In genomic region chr8:35960867-35961614, GRCm38 (mm10) we compare ENCODE assay signal across 13 mouse cellular contexts.
A peak's percentile ranks its signal among the peaks of the same experiment; 100 is the strongest.
DNase-seq lines count a peak whose midpoint lies in the region; ATAC-seq lines count a peak whose summit lies in the region.
"Had no signal": no experiment of that assay in that cellular context is flagged by ENCODE, and none has a peak within 500 bp of the region (broad histone marks: within the 10 kb centered on the region; RNA-seq: fewer than 3 reads in every experiment).

No protein-coding gene starts in this region.

- no peaks in the 10 kb centered on the region for H3K9me3 ChIP-seq in heart, embryonic 14.5 days (ENCODE audit: control insufficient read depth, low read length)
- H3K9me3 ChIP-seq in lung, embryonic 15.5 days: no peaks in the 10 kb centered on the region
- H3K9me3 ChIP-seq in forebrain, embryonic 11.5 days (ENCODE audit: control insufficient read depth, low read length): no peaks in the 10 kb centered on the region
- no peaks in the 10 kb centered on the region for H3K9me3 ChIP-seq in limb, embryonic 12.5 days
- H3K9me3 ChIP-seq: stomach, embryonic 15.5 days had no signal

- H3K27me3 ChIP-seq in heart, embryonic 14.5 days (ENCODE audit: control insufficient read depth, insufficient read depth, low read length): no peaks in the 10 kb centered on the region
- H3K27me3 ChIP-seq in lung, embryonic 15.5 days: no peaks in the 10 kb centered on the region
- no peaks in the 10 kb centered on the region for H3K27me3 ChIP-seq in forebrain, embryonic 11.5 days (ENCODE audit: control insufficient read depth, insufficient read depth, low read length)
- H3K27me3 ChIP-seq in limb, embryonic 12.5 days: no peaks in the 10 kb centered on the region
- H3K27me3 ChIP-seq: stomach, embryonic 15.5 days had no signal

- H3K36me3 ChIP-seq in heart, embryonic 14.5 days (ENCODE audit: control insufficient read depth, insufficient read depth, low read length): no peaks in the 10 kb centered on the region
- H3K36me3 ChIP-seq in lung, embryonic 15.5 days: no peaks in the 10 kb centered on the region
- H3K36me3 ChIP-seq in forebrain, embryonic 11.5 days (ENCODE audit: control insufficient read depth, insufficient read depth, low read length): no peaks in the 10 kb centered on the region
- no peaks in the 10 kb centered on the region for H3K36me3 ChIP-seq in limb, embryonic 12.5 days
- H3K36me3 ChIP-seq: stomach, embryonic 15.5 days had no signal

- no peak overlapping the region for H3K4me3 ChIP-seq in heart, embryonic 14.5 days (ENCODE audit: control insufficient read depth in 1 of 2, insufficient read depth in 1 of 2, low read depth in 1 of 2, low read length in 2 of 2)
- no peak overlapping the region for H3K4me3 ChIP-seq in lung, embryonic 15.5 days
- no peak overlapping the region for H3K4me3 ChIP-seq in forebrain, embryonic 11.5 days (ENCODE audit: low read depth, low read length)
- no peak overlapping the region for H3K4me3 ChIP-seq in limb, embryonic 12.5 days (replicated peaks)
- H3K4me3 ChIP-seq: stomach, embryonic 15.5 days had no signal

- no peak; the same call in 1 of the 2 replicates for ATAC-seq in heart, embryonic 14.5 days (ENCODE audit: insufficient number of reproducible peaks, insufficient read depth, low FRiP score, low read depth)
- peak; percentile 28; the same call in 1 of the 2 replicates for ATAC-seq in lung, embryonic 15.5 days (ENCODE audit: borderline replicate concordance, extremely low read depth, low FRiP score, low TSS enrichment)
- 0 out of 2 replicates have a peak, but pooled peaks have one; percentile 39 for ATAC-seq in forebrain, embryonic 11.5 days (replicated peaks; ENCODE audit: low FRiP score)
- ATAC-seq in limb, embryonic 12.5 days (ENCODE audit: insufficient number of reproducible peaks, insufficient read depth, low FRiP score, low TSS enrichment, low read depth): no peak
- ATAC-seq: CD4-positive, CD25-positive, alpha-beta regulatory T cell, adult 4 months had no signal

- no peak overlapping the region for H3K9ac ChIP-seq in heart, embryonic 14.5 days (ENCODE audit: low read length)
- no peak overlapping the region for H3K9ac ChIP-seq in lung, embryonic 15.5 days
- no peak overlapping the region for H3K9ac ChIP-seq in forebrain, embryonic 11.5 days (ENCODE audit: low read length)
- no peak overlapping the region for H3K9ac ChIP-seq in limb, embryonic 12.5 days (replicated peaks)
- H3K9ac ChIP-seq: stomach, embryonic 15.5 days had no signal

- peak overlapping the region in 1 of 2 experiments; percentile 53; a peak in 2 of 4 replicates for H3K27ac ChIP-seq in heart, embryonic 14.5 days (replicated peaks in 1 of 2; ENCODE audit: control insufficient read depth in 1 of 2, insufficient read depth in 1 of 2, low read depth in 2 of 2, low read length in 2 of 2)
- peak overlapping the region; percentile 48 for H3K27ac ChIP-seq in lung, embryonic 15.5 days
- no peak overlapping the region for H3K27ac ChIP-seq in forebrain, embryonic 11.5 days (ENCODE audit: low read depth, low read length)
- H3K27ac ChIP-seq in limb, embryonic 12.5 days: peak overlapping the region; percentile 76
- H3K27ac ChIP-seq: stomach, embryonic 15.5 days had no signal

- H3K4me1 ChIP-seq in heart, embryonic 14.5 days (ENCODE audit: control insufficient read depth in 2 of 2, insufficient read depth in 2 of 2, low read length in 2 of 2): peaks cover 16 to 26% of the 10 kb centered on the region in 2 experiments
- H3K4me1 ChIP-seq in lung, embryonic 15.5 days: peaks cover 36% of the 10 kb centered on the region
- H3K4me1 ChIP-seq in forebrain, embryonic 11.5 days (replicated peaks; ENCODE audit: control insufficient read depth, insufficient read depth, low read length): no peaks in the 10 kb centered on the region; the same call in 1 of the 2 replicates
- H3K4me1 ChIP-seq in limb, embryonic 12.5 days (replicated peaks): peaks cover 36% of the 10 kb centered on the region
- H3K4me1 ChIP-seq: stomach, embryonic 15.5 days had no signal

- 25% methylated on average over 9 of the region's 9 CpGs for WGBS in heart, embryonic 14.5 days
- WGBS in lung, embryonic 15.5 days: 43% methylated on average over 9 of the region's 9 CpGs
- WGBS in forebrain, embryonic 11.5 days: 79% methylated on average over 9 of the region's 9 CpGs
- WGBS in limb, embryonic 12.5 days: 72% methylated on average over 9 of the region's 9 CpGs

- peak overlapping the region; percentile 25 for H3K4me2 ChIP-seq in heart, embryonic 14.5 days (ENCODE audit: low read length)
- no peak overlapping the region for H3K4me2 ChIP-seq in lung, embryonic 15.5 days
- H3K4me2 ChIP-seq in forebrain, embryonic 11.5 days (ENCODE audit: low read depth, low read length, severe bottlenecking): no peak overlapping the region
- peak overlapping the region; percentile 19 for H3K4me2 ChIP-seq in limb, embryonic 12.5 days
- H3K4me2 ChIP-seq: stomach, embryonic 15.5 days had no signal

- intact Hi-C loops in heart, postnatal 36 days (cut with DNase I): no loop called here
- intact Hi-C loops in left cerebral cortex, postnatal 4 days (cut with DNase I): no loop called here

- DNase-seq in heart, postnatal 36 days: no peak
- DNase-seq in lung, postnatal 4 days: no peak
- no peak for DNase-seq in forebrain, embryonic 11.5 days (ENCODE audit: low spot score)
- no peak for DNase-seq in B cell, adult 2 months
- no peak for DNase-seq in left cerebral cortex, postnatal 4 days
- DNase-seq: adrenal gland, postnatal 36 days; right cerebral cortex, postnatal 4 days; thymus, postnatal 36 days had no signal

Comparison
In these comparisons a context has a peak if more than half of its experiments do, and no peak if none do; other contexts are left out.
1. ATAC-seq: peak in lung, embryonic 15.5 days (single experiment) and forebrain, embryonic 11.5 days (single experiment); none in heart, embryonic 14.5 days (single experiment) and limb, embryonic 12.5 days (single experiment).
2. H3K4me2 ChIP-seq: peak in heart, embryonic 14.5 days (single experiment) and limb, embryonic 12.5 days (single experiment); none in lung, embryonic 15.5 days (single experiment) and forebrain, embryonic 11.5 days (single experiment).